Mouse (Mus musculus): ENCODE results near the gene Parp14. TPM values are rescaled to one million over a fixed set of nuclear protein-coding genes. Genes with fewer than 3 reads are reported as not detected.

Parp14 gene
- polyA plus RNA-seq, 1 experiment from 2014 or later: 116 TPM

- Histone ChIP-seq H3K79me2 (ENCODE audit: inconsistent target) (no peaks in the 10 kb centered on the region), H3K36me3 (ENCODE audit: inconsistent target) (0 out of 2 replicates have a peak, but pooled peaks cover 6% of the 10 kb centered on the region), H3K4me3 (ENCODE audit: inconsistent target) (no peak overlapping the region), H3K27ac (no peak overlapping the region)
- WGBS (ENCODE audit: missing documents): 91% methylated on average over 6 of the region's 6 CpGs
Observed at GRCm38 (mm10) chr16:35787163-35787562, 84.2 kb downstream of the Parp14 start.

DNA sequence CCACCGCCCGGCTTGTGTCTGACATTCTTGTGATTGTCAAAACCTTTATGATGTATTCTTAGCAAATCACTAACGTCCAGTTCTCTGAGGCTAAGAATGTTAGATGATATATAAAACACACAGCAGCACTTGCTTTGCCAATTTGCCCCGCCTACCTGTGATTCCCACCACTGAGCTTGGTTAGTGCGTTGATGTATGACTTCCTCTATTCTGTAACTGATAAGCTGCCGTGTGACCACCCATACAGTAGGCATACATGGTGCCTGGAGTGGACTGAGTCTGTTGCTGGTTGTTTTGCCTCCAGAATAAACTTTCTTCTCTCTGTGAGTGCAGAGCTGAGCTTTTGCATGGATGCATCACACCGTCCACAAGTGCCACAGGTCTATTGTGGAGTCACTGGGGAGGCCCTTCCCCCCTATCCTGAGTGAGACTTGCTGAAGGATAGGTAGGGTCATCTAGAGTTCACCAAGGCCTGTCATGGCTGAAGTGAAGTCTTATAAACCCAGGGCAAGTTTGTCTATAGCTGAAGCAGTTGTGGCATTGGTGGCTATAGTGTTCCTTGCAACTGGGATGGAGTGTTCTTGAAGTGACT is 87.1 kb downstream of the Parp14 start:
- H3K79me2 ChIP-seq (ENCODE audit: inconsistent target): no peaks in the 10 kb centered on the region
- H3K4me3 ChIP-seq (ENCODE audit: inconsistent target): no peak overlapping the region
- 57% methylated on average over 7 of the region's 7 CpGs for WGBS (ENCODE audit: missing documents)
- 0 out of 2 replicates have a peak, but pooled peaks cover 6% of the 10 kb centered on the region for H3K36me3 ChIP-seq (ENCODE audit: inconsistent target)
- no peak overlapping the region for H3K27ac ChIP-seq

DNA sequence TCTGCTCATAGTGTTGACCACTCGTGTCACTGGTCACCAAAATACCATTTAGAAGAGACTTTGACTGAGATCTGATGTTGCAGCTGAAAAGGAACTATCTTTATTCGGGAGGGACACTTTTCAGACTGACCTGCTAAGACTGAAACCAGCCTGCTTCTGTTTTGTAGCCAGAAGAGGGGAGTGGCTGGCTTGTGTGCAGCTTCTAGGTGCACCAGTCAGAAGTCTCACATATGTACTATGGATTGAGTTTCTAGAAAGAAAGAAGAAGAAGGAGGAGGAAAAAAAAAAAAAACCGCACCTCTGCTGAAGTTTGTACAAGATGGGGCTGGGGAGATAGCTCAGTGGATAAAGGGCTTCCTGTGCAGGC is 88.2 kb downstream of the Parp14 start:
- 61% methylated on average over 3 of the region's 3 CpGs for WGBS (ENCODE audit: missing documents)
- Histone ChIP-seq H3K36me3 (ENCODE audit: inconsistent target) (no peaks in the 10 kb centered on the region), H3K4me3 (ENCODE audit: inconsistent target) (no peak overlapping the region), H3K79me2 (ENCODE audit: inconsistent target) (no peaks in the 10 kb centered on the region), H3K27ac (no peak overlapping the region)

Other genes starting within 250 kb of the Parp14 start
- 7.3 to 17.8 TPM (median 13.7 TPM) in 3 replicates for gene Dirc2, start 102.2 kb downstream of the Parp14 start, polyA plus RNA-seq (2018)
- gene Hspbap1, start 101.2 kb downstream of the Parp14 start, polyA plus RNA-seq (2018): 3.0 to 4.0 TPM (median 3.0 TPM) in 3 replicates
- 50.3 to 109 TPM (median 52.0 TPM) in 3 replicates for gene Parp9, start 66.9 kb upstream of the Parp14 start, polyA plus RNA-seq (2018)
- 42.5 to 99.4 TPM (median 48.3 TPM) in 3 replicates for gene Dtx3l, start 67.6 kb upstream of the Parp14 start, polyA plus RNA-seq (2018)
- gene Kpna1, start 107.2 kb upstream of the Parp14 start, polyA plus RNA-seq (2018): 25.3 to 44.8 TPM (median 28.5 TPM) in 3 replicates
- 2.9 to 4.5 TPM (median 3.9 TPM) in 3 replicates for gene Wdr5b, start 169.6 kb upstream of the Parp14 start, polyA plus RNA-seq (2018)
- gene Fam162a, start 200.1 kb upstream of the Parp14 start, polyA plus RNA-seq (2018): 32.0 to 75.1 TPM (median 38.9 TPM) in 3 replicates
- 17.7 to 36.1 TPM (median 29.6 TPM) in 3 replicates for gene Ccdc58, start 200.1 kb upstream of the Parp14 start, polyA plus RNA-seq (2018)

Data from macrophage (primary cell).